Mouse (Mus musculus): ENCODE results near the gene Osbpl2. TPM values are rescaled to one million over a fixed set of nuclear protein-coding genes. Genes with fewer than 3 reads are reported as not detected.
"Not testable (repeated sequence)": the region's sequence is repeated elsewhere in the genome, so short reads cannot be mapped to it uniquely, and the experiment has no call there.

Gene Osbpl2
- total RNA-seq, 2 experiments from 2014 or later = 27.7 to 32.1 TPM

- DNase-seq (ENCODE audit: low spot score in 2 of 2) = no peak
Measured at GRCm38 (mm10) chr2:180148551-180148950, 29.4 kb downstream of the Osbpl2 start.

GRCm38 (mm10) chr2:180154796-180155195, 35.7 kb downstream of the Osbpl2 start:
- no peak for DNase-seq (ENCODE audit: low spot score in 2 of 2)

GRCm38 (mm10) chr2:180158627-180159026, 39.5 kb downstream of the Osbpl2 start:
- DNase-seq (ENCODE audit: low spot score in 2 of 2) = no peak

- DNase-seq (ENCODE audit: low spot score in 2 of 2) = no peak
Measured at GRCm38 (mm10) chr2:180165855-180166254, 46.7 kb downstream of the Osbpl2 start.

- no peak for DNase-seq (ENCODE audit: low spot score in 2 of 2)
Measured at GRCm38 (mm10) chr2:180166869-180167268, 47.8 kb downstream of the Osbpl2 start.

- DNase-seq (ENCODE audit: low spot score in 2 of 2) = no peak
Measured at GRCm38 (mm10) chr2:180170151-180170805, 51.2 kb downstream of the Osbpl2 start.

- peak; percentile 96 to 97 for DNase-seq (ENCODE audit: low spot score in 2 of 2)
Measured at GRCm38 (mm10) chr2:180170806-180171521, 51.9 kb downstream of the Osbpl2 start, which contains the start of gene Adrm1. Gene Adrm1, plus strand, starts transcription at chr2:180171485.

GRCm38 (mm10) chr2:180171522-180172070, 52.5 kb downstream of the Osbpl2 start:
- DNase-seq (ENCODE audit: low spot score in 2 of 2) = no peak

GRCm38 (mm10) chr2:180172152-180172551, 53.0 kb downstream of the Osbpl2 start:
- DNase-seq (ENCODE audit: low spot score in 2 of 2) = no peak

GRCm38 (mm10) chr2:180173163-180173562, 54.1 kb downstream of the Osbpl2 start:
- no peak for DNase-seq (ENCODE audit: low spot score in 2 of 2)

GRCm38 (mm10) chr2:180173711-180174110, 54.6 kb downstream of the Osbpl2 start:
- DNase-seq (ENCODE audit: low spot score in 2 of 2) = not testable (repeated sequence)

GRCm38 (mm10) chr2:180174121-180174520, 55.0 kb downstream of the Osbpl2 start:
- no peak for DNase-seq (ENCODE audit: low spot score in 2 of 2)

GRCm38 (mm10) chr2:180175725-180176124, 56.6 kb downstream of the Osbpl2 start:
- DNase-seq (ENCODE audit: low spot score in 2 of 2) = no peak

GRCm38 (mm10) chr2:180181542-180181941, 62.4 kb downstream of the Osbpl2 start:
- no peak for DNase-seq (ENCODE audit: low spot score in 2 of 2)

GRCm38 (mm10) chr2:180184011-180184751, 65.1 kb downstream of the Osbpl2 start:
- DNase-seq (ENCODE audit: low spot score in 2 of 2) = peak in 1 of 2 experiments; percentile 63

GRCm38 (mm10) chr2:180184752-180185109, 65.6 kb downstream of the Osbpl2 start:
- DNase-seq (ENCODE audit: low spot score in 2 of 2) = no peak

GRCm38 (mm10) chr2:180185686-180186085, 66.6 kb downstream of the Osbpl2 start:
- no peak for DNase-seq (ENCODE audit: low spot score in 2 of 2)

- DNase-seq (ENCODE audit: low spot score in 2 of 2) = no peak
Measured at GRCm38 (mm10) chr2:180187362-180187761, 68.3 kb downstream of the Osbpl2 start.

GRCm38 (mm10) chr2:180196610-180197322, 77.7 kb downstream of the Osbpl2 start:
- no peak for DNase-seq (ENCODE audit: low spot score in 2 of 2)

GRCm38 (mm10) chr2:180197323-180198037, 78.4 kb downstream of the Osbpl2 start:
- DNase-seq (ENCODE audit: low spot score in 2 of 2) = no peak

Measured in gastrocnemius, postnatal 4 days (tissue).